Mouse (Mus musculus) hindbrain, embryonic 11.5 days (tissue): ENCODE measurements around the gene Iqcb1. TPM values are rescaled to one million over a fixed set of nuclear protein-coding genes. Genes with fewer than 3 reads are reported as not detected.

Source experiments
- ATAC-seq: fragments of 200-750 bp; cut with Nextera tagmentation; 2 replicates; pipeline ENCODE4 v1.8.0; 2017; ENCODE audit warnings: mild to moderate bottlenecking, moderate TSS enrichment, moderate library complexity; ENCODE audit not compliant: low FRiP score
- DNase-seq: peaks from one replicate; pipeline ENCODE4 v3.0.0-alpha.2; 2015; ENCODE audit warnings: low spot score
- H3K27ac ChIP-seq: fragments of 300-500 bp; sonication (generic); 2 replicates; pipeline ENCODE4 v1.5.1; 2014; ENCODE audit warnings: mild to moderate bottlenecking, low read depth, low read length
- H3K27me3 ChIP-seq: fragments of 300-500 bp; sonication (generic); 2 replicates; pipeline ENCODE4 v1.6.1; 2014; ENCODE audit warnings: mild to moderate bottlenecking, low read length, moderate library complexity, mixed read lengths; ENCODE audit not compliant: control insufficient read depth, insufficient read depth
- H3K36me3 ChIP-seq: fragments of 300-500 bp; sonication (generic); 2 replicates; pipeline ENCODE4 v1.6.1; 2014; ENCODE audit warnings: mild to moderate bottlenecking, low read length, moderate library complexity, mixed read lengths; ENCODE audit not compliant: control insufficient read depth, insufficient read depth
- H3K4me1 ChIP-seq: fragments of 300-500 bp; sonication (generic); replicated peaks from 2 replicates; pipeline ENCODE4 v1.6.1; 2014; ENCODE audit warnings: low read length, mixed read lengths; ENCODE audit not compliant: control insufficient read depth, insufficient read depth
- H3K4me2 ChIP-seq: fragments of 300-500 bp; sonication (generic); replicated peaks from 2 replicates; pipeline ENCODE4 v1.6.1; 2014; ENCODE audit warnings: mild to moderate bottlenecking, low read depth, low read length
- H3K4me3 ChIP-seq: fragments of 300-500 bp; sonication (generic); 2 replicates; pipeline ENCODE4 v1.5.1; 2014; ENCODE audit warnings: low read depth, low read length
- H3K9ac ChIP-seq: fragments of 300-500 bp; sonication (generic); 2 replicates; pipeline ENCODE4 v1.6.1; 2014; ENCODE audit warnings: low read depth, low read length
- H3K9me3 ChIP-seq: fragments of 300-500 bp; sonication (generic); 2 replicates; pipeline ENCODE4 v1.6.1; 2016; ENCODE audit warnings: low read length; ENCODE audit not compliant: control insufficient read depth
- WGBS: fragments of 180-500 bp; shearing (Covaris S2); extraction: QIAGEN DNeasy Blood & Tissue Kit; methylation state at CpG from one replicate; pipeline ENCODE4 v1.1.7; 2014; 5-methylcytosine and 5-hydroxymethylcytosine counted together
- polyA plus RNA-seq: library from polyadenylated mRNA; unstranded; fragments of >200 nt; fragmentation: Nextera tagmentation; extraction: Ambion mirVana; gene quantifications from 2 replicates; pipeline ENCODE4 v1.2.1, GENCODE M21; 2014

The Iqcb1 gene
- polyA plus RNA-seq, 1 experiment from 2014 or later, result 74.3 TPM

DNA sequence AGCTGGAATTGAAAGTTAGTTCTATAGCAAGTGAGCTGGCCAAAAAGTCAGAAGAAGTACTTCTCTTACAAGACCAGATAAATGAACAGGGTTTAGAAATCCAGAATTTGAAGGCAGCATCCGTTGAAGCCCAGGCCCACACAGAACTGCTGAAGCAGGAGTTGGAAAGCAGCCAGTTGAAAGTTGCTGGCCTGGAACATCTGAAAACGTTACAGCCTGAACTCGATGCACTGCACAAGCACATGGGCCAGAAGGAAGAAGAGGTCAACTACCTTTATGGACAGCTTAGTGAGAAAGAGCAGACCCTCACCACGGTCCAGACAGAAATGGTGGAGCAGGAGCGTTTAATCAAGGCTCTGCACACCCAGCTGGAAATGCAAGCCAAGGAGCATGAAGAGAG lies 86.0 kb downstream of the Iqcb1 start:
- no peak for DNase-seq
- no peaks in the 10 kb centered on the region for H3K4me1 ChIP-seq
- WGBS, result 91% methylated on average over 5 of the region's 5 CpGs
- H3K27ac ChIP-seq, result no peak overlapping the region
- H3K9ac ChIP-seq, result no peak overlapping the region
- no peaks in the 10 kb centered on the region for H3K27me3 ChIP-seq
- H3K4me3 ChIP-seq, result no peak overlapping the region
- ATAC-seq, result no peak
- no peaks in the 10 kb centered on the region for H3K9me3 ChIP-seq
- no peak overlapping the region for H3K4me2 ChIP-seq
- H3K36me3 ChIP-seq, result peaks cover 9% of the 10 kb centered on the region; the same call in 1 of the 2 replicates

DNA sequence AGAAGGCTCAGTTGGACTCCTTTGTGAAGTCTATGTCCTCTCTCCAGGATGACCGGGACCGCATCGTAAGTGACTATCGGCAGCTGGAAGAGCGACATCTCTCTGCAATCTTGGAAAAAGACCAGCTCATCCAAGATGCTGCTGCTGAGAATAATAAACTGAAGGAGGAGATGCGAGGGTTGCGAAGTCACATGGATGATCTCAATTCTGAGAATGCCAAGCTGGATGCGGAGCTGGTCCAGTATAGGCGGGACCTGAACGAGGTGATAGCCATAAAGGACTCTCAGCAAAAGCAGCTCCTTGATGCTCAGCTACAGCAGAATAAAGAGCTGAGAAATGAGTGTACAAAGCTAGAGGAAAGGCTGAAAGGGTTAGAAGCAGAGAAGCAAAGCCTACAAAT lies 90.3 kb downstream of the Iqcb1 start:
- Histone ChIP-seq H3K4me2 (no peak overlapping the region), H3K9me3 (no peaks in the 10 kb centered on the region), H3K4me1 (no peaks in the 10 kb centered on the region), H3K27me3 (no peaks in the 10 kb centered on the region), H3K36me3 (peaks cover 8% of the 10 kb centered on the region; the same call in 1 of the 2 replicates), H3K9ac (no peak overlapping the region), H3K27ac (no peak overlapping the region), H3K4me3 (no peak overlapping the region)
- 98% methylated on average over 10 of the region's 10 CpGs for WGBS
- no peak for DNase-seq
- ATAC-seq, result no peak

DNA sequence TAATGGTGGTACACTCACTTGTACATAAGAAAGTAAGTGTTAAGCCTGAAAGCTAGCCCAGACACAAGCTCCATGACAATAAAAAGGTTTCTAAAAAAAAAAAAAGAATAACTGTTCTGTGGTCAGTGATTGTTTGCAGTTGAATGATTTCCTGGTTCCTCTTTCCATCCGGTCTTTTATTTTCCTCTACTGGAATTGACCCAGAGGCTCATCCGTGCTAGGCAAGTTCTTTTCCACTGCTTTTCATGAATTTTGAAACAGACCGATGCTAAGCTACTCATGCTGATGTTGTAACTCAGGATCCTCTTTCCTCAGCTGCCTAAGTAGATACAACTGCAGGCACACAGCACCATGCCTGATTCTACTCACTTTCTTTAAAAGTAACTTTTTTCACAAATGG lies 92.2 kb downstream of the Iqcb1 start:
- H3K36me3 ChIP-seq, result peaks cover 8% of the 10 kb centered on the region; the same call in 1 of the 2 replicates
- H3K4me1 ChIP-seq, result no peaks in the 10 kb centered on the region
- no peak overlapping the region for H3K4me2 ChIP-seq
- ATAC-seq, result no peak
- no peaks in the 10 kb centered on the region for H3K9me3 ChIP-seq
- 96% methylated on average over 3 of the region's 3 CpGs for WGBS
- no peak overlapping the region for H3K4me3 ChIP-seq
- DNase-seq, result no peak
- no peak overlapping the region for H3K9ac ChIP-seq
- no peaks in the 10 kb centered on the region for H3K27me3 ChIP-seq
- H3K27ac ChIP-seq, result no peak overlapping the region

DNA sequence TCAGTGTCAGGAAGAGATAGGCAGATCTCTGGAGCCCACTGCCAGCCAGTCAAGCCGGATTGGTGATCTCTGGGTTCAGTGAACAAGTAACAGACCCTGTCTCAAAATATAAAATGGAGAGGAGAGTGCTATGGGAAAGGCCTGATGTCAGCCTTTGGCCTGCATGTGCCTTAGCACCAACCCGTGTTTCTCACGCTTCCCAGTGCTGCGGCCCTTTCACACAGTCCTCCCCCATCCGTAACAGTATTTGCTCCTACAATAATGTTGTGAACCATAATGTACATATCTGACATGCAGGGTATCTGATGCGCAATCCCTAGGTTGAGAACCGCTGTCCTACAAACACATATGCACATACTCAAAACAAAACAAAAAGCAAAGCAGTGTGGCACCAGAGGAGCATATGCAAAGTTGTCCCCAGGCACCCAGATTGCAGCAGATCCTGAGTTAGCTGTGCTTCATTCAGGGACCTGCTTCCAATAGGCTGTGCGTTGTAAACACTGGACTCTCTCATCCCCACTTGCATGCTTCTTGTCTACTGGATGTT lies 93.0 kb downstream of the Iqcb1 start:
- Histone ChIP-seq H3K4me2 (no peak overlapping the region), H3K4me1 (no peaks in the 10 kb centered on the region), H3K4me3 (no peak overlapping the region), H3K27me3 (no peaks in the 10 kb centered on the region), H3K9ac (no peak overlapping the region), H3K27ac (no peak overlapping the region), H3K36me3 (peaks cover 8% of the 10 kb centered on the region; the same call in 1 of the 2 replicates), H3K9me3 (no peaks in the 10 kb centered on the region)
- DNase-seq (no peak), ATAC-seq (no peak)
- 92% methylated on average over 8 of the region's 8 CpGs for WGBS

DNA sequence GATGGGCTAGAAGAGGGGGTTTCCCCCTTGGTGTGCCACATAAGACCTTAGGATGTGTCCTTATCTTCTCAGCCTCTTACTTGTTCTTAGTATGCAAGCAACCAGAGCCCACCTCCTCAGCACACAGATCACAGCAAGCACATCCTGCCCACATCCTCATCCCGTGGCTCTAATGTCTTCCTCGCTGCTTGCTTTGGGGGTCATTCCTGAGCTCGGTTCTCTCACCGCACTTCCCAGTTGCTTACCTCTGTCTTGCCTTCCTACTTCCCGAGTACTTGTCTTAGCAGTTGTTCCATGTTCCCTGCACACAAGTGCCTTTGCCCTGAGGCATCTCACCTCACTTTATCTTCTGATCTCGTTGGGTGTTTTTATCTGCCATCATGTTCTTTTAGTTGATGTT lies 93.8 kb downstream of the Iqcb1 start:
- Histone ChIP-seq H3K9ac (no peak overlapping the region), H3K4me2 (no peak overlapping the region), H3K9me3 (no peaks in the 10 kb centered on the region), H3K4me3 (no peak overlapping the region), H3K4me1 (no peaks in the 10 kb centered on the region), H3K27me3 (no peaks in the 10 kb centered on the region), H3K27ac (no peak overlapping the region), H3K36me3 (peaks cover 8% of the 10 kb centered on the region; the same call in 1 of the 2 replicates)
- 86% methylated on average over 6 of the region's 6 CpGs for WGBS
- DNase-seq, result no peak
- ATAC-seq, result no peak

Other genes with a start within 250 kb of the Iqcb1 start
- gene Cd86, start 162.3 kb upstream of the Iqcb1 start, polyA plus RNA-seq, result 1.4 and 1.7 TPM in 2 replicates
- 0.26 and 0.57 TPM in 2 replicates for gene Ildr1, start 134.4 kb upstream of the Iqcb1 start, polyA plus RNA-seq
- 2.1 and 3.7 TPM in 2 replicates for gene Slc15a2, start 43.4 kb upstream of the Iqcb1 start, polyA plus RNA-seq
- gene Eaf2, start 46.6 kb downstream of the Iqcb1 start, polyA plus RNA-seq, result 1.3 and 1.5 TPM in 2 replicates
- gene Golgb1, start 46.8 kb downstream of the Iqcb1 start, polyA plus RNA-seq, result 81.0 and 91.0 TPM in 2 replicates
- 0.79 and 1.3 TPM in 2 replicates for gene Hcls1, start 106.6 kb downstream of the Iqcb1 start, polyA plus RNA-seq
- gene Fbxo40, start 162.1 kb downstream of the Iqcb1 start, polyA plus RNA-seq, result 0.03 TPM in 1 of 2 replicates, not detected in the other
- gene Polq, start 183.4 kb downstream of the Iqcb1 start, polyA plus RNA-seq, result 10.1 and 11.8 TPM in 2 replicates